Mouse (Mus musculus): ENCODE measurements at regions not wholly inside any gene's neighbourhood (a gene's known extent, or its start where the extent isn't known, plus 50 kb on each side); places are given as distances from the start of the nearest gene placed in this dataset.

DNA sequence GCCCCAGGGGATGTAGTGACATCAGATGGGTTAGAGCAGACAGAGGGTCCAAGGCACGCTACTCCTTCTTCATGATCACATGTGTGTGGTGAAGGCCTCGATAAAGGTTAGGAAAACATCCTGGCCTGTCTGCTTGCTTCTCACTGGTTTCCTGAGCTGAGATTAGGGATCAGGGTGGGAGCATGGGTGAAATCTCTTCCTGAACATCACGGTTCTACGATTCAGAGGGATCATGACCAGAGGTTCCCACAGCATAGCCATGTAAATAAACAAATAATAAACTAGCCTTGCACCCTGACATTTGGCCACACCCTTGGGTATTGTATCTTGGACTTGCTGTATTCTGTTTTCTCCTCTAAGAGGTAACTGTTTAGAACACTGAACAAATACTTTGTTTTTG lies 75.2 kb upstream of the Ednrb start:
- no peak overlapping the region for H3K27ac ChIP-seq (ENCODE audit: insufficient read depth, low read depth, low read length)
- no peaks in the 10 kb centered on the region for H3K27me3 ChIP-seq (ENCODE audit: control insufficient read depth, insufficient read depth, low read length)
- no peak for TF ChIP-seq CTCF (IDR thresholded peaks at IDR 0.05; ENCODE audit: extremely low read depth, insufficient read length, insufficient replicate concordance, low read depth, low read length)
- H3K4me1 ChIP-seq (ENCODE audit: control insufficient read depth, insufficient read depth, insufficient read length, low read length) = no peaks in the 10 kb centered on the region
- H3K36me3 ChIP-seq (ENCODE audit: control insufficient read depth, insufficient read depth, low read length) = no peaks in the 10 kb centered on the region
- H3K4me3 ChIP-seq (ENCODE audit: low read depth, low read length) = no peak overlapping the region
- 68% methylated on average over 4 of the region's 4 CpGs for WGBS

DNA sequence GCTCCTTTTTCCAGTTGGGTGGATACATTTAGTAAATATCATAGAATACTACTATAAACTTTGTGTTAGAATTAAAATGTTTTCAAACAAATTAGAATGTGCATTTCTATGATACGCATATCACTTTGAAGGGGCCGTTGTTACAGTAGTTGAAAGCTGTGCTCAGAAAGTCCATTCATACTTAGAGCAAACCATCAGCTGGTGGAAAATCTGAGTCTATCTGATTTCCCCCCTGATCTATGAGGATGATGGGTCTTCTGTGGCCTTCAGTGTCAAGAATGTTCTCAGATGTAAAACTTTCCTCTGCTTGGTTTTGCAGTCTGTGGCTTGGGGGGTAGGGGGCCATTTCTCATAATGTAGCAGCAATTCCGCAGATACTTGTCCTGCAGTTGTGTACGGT lies 69.3 kb upstream of the Ednrb start:
- no peaks in the 10 kb centered on the region for H3K27me3 ChIP-seq (ENCODE audit: control insufficient read depth, insufficient read depth, low read length)
- no peaks in the 10 kb centered on the region for H3K36me3 ChIP-seq (ENCODE audit: control insufficient read depth, insufficient read depth, low read length)
- no peak overlapping the region for H3K27ac ChIP-seq (ENCODE audit: insufficient read depth, low read depth, low read length)
- TF ChIP-seq POLR2A (IDR thresholded peaks at IDR 0.05; ENCODE audit: low read depth, low read length) (no peak), CTCF (IDR thresholded peaks at IDR 0.05; ENCODE audit: extremely low read depth, insufficient read length, insufficient replicate concordance, low read depth, low read length) (no peak)
- no peaks in the 10 kb centered on the region for H3K4me1 ChIP-seq (ENCODE audit: control insufficient read depth, insufficient read depth, insufficient read length, low read length)
- H3K4me3 ChIP-seq (ENCODE audit: low read depth, low read length) = no peak overlapping the region
- 91% methylated on average over 4 of the region's 4 CpGs for WGBS

DNA sequence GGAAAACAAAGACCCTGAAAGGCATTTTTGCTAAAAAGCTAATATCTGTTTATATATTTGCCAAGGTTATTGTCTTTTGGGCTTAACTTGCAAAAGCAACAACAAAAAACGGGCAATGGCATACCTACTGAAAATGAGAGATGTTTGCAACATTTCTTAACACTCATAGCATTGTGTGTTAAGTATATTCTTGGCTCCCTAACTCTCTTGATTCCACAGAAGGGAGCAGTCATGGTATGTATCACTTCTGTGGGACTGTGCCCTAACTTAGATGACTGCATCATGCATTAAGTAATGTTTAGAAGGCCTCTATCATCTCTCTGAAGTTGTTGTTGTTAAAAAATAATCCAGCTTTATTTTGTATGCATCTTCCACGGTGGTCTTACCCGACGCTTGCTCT lies 67.5 kb upstream of the Ednrb start:
- no peak overlapping the region for H3K4me3 ChIP-seq (ENCODE audit: low read depth, low read length)
- H3K27ac ChIP-seq (ENCODE audit: insufficient read depth, low read depth, low read length) = no peak overlapping the region
- no peaks in the 10 kb centered on the region for H3K27me3 ChIP-seq (ENCODE audit: control insufficient read depth, insufficient read depth, low read length)
- H3K4me1 ChIP-seq (ENCODE audit: control insufficient read depth, insufficient read depth, insufficient read length, low read length) = no peaks in the 10 kb centered on the region
- H3K36me3 ChIP-seq (ENCODE audit: control insufficient read depth, insufficient read depth, low read length) = no peaks in the 10 kb centered on the region
- 85% methylated on average over 4 of the region's 4 CpGs for WGBS
- TF ChIP-seq CTCF (IDR thresholded peaks at IDR 0.05; ENCODE audit: extremely low read depth, insufficient read length, insufficient replicate concordance, low read depth, low read length) = no peak
- no peak for TF ChIP-seq POLR2A (IDR thresholded peaks at IDR 0.05; ENCODE audit: low read depth, low read length)

DNA sequence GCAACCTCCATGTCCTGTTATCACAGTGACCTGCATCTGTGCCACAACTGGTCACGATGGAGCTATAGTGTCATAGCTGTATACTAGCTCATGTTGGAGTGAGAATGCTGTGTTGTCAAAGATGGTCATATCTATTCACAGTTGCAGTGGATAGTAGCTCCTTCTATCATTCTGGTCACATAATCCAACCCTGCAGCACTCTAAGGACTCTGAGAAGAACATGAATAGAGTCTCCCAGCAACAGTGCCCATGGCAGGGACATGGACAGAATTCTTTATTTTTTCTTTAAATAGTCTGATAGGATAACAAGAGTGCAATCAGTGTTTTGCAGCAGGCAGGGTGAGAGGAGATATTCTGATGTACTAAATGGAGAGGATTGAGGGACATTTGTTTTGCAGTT lies 67.1 kb upstream of the Ednrb start:
- WGBS = 96% methylated on average over 1 of the region's 1 CpGs
- no peaks in the 10 kb centered on the region for H3K4me1 ChIP-seq (ENCODE audit: control insufficient read depth, insufficient read depth, insufficient read length, low read length)
- TF ChIP-seq POLR2A (IDR thresholded peaks at IDR 0.05; ENCODE audit: low read depth, low read length) = no peak
- no peak for TF ChIP-seq CTCF (IDR thresholded peaks at IDR 0.05; ENCODE audit: extremely low read depth, insufficient read length, insufficient replicate concordance, low read depth, low read length)
- H3K27me3 ChIP-seq (ENCODE audit: control insufficient read depth, insufficient read depth, low read length) = no peaks in the 10 kb centered on the region
- H3K4me3 ChIP-seq (ENCODE audit: low read depth, low read length) = no peak overlapping the region
- H3K27ac ChIP-seq (ENCODE audit: insufficient read depth, low read depth, low read length) = no peak overlapping the region
- no peaks in the 10 kb centered on the region for H3K36me3 ChIP-seq (ENCODE audit: control insufficient read depth, insufficient read depth, low read length)

DNA sequence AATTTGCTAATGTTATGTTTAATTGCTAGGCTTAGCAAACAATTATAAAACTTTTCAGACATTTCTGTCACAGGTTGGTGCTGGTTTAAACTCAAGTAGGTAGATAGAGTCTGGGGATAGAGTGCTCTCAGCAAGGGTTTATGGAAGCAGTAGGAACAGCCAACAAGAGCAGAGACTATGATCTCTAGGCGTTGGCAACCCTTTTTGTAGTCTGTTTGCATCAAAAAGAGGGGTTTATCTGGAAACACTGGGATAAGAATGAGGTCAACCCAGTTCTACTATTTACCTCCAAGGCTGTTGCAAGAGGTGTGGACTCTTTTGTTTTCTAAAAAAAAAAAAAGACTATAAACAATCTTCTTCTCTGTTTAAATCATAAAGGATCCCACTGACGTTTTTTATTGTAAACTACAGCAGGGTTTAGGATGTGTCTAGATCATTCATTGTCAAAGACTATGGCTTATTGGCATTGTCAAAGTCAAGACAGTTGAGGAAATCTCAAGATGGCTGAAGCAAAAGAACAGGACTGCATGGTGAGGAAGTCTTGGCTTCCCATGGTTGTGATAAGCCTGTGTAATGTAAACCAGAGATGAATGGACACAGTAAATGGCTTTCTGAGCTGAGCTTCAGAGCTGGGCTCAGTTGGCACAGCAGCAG lies 62.3 kb upstream of the Ednrb start:
- Histone ChIP-seq H3K27me3 (ENCODE audit: control insufficient read depth, insufficient read depth, low read length) (no peaks in the 10 kb centered on the region), H3K4me1 (ENCODE audit: control insufficient read depth, insufficient read depth, insufficient read length, low read length) (no peaks in the 10 kb centered on the region), H3K27ac (ENCODE audit: insufficient read depth, low read depth, low read length) (no peak overlapping the region), H3K4me3 (ENCODE audit: low read depth, low read length) (no peak overlapping the region), H3K36me3 (ENCODE audit: control insufficient read depth, insufficient read depth, low read length) (no peaks in the 10 kb centered on the region)
- TF ChIP-seq CTCF (IDR thresholded peaks at IDR 0.05; ENCODE audit: extremely low read depth, insufficient read length, insufficient replicate concordance, low read depth, low read length) (no peak), POLR2A (IDR thresholded peaks at IDR 0.05; ENCODE audit: low read depth, low read length) (no peak)
- 28% methylated on average over 2 of the region's 2 CpGs for WGBS

DNA sequence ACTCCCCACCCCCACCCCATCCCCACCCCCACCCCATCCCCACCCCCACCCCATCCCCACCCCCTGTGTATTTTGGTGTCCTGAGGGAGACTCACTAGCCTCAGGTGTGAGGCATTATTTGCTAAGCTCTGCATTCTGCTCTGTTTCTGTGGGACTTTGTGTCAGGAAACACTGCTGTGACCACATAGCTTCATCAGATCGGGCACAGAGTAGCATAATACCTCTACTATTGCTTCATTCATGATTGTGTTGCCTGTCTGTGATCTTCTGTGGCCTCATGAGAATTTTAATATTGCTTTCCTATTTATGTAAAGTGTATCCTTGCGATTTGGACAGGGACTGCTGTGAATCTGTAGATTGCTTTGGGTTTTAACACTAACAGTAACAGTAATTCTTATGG lies 56.6 kb upstream of the Ednrb start:
- TF ChIP-seq CTCF (IDR thresholded peaks at IDR 0.05; ENCODE audit: extremely low read depth, insufficient read length, insufficient replicate concordance, low read depth, low read length) = no peak
- no peak for TF ChIP-seq POLR2A (IDR thresholded peaks at IDR 0.05; ENCODE audit: low read depth, low read length)
- Histone ChIP-seq H3K27ac (ENCODE audit: insufficient read depth, low read depth, low read length) (no peak overlapping the region), H3K27me3 (ENCODE audit: control insufficient read depth, insufficient read depth, low read length) (no peaks in the 10 kb centered on the region), H3K4me3 (ENCODE audit: low read depth, low read length) (no peak overlapping the region), H3K4me1 (ENCODE audit: control insufficient read depth, insufficient read depth, insufficient read length, low read length) (no peaks in the 10 kb centered on the region), H3K36me3 (ENCODE audit: control insufficient read depth, insufficient read depth, low read length) (no peaks in the 10 kb centered on the region)
- 85% methylated on average over 2 of the region's 2 CpGs for WGBS

DNA sequence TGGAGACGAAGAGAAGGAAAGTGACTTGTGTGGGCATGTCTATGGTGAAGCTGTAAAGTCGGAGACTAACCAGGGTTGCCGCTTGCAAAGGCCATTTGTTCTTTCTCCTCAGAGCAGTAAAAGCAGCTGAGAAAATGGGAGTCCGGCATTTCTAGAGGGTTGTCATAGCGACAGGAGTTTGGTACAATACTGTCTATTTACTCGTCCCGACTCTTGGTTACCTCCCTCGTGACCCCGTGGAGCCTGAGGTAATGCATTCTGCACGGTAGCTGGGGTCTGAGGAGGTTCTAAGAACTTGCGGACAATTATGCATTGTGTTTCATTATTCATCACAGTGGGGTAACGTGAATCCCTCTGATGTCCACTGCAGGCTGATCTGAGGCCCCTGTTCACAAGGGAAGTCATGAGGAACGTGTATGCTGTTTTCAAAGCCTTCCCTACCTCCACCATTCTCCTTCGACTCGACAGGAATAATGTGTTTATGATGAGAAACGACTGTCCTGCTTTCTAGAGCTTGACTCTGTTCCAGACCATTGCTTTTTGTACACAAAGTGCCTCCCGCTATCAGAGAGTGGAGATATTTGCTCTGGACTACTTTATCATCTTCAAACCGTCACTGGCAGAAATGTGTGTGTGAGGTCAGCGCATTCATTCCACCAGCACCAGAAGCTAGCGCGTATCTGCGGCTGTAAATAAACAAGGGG lies 55.1 kb upstream of the Ednrb start:
- no peak overlapping the region for H3K27ac ChIP-seq (ENCODE audit: insufficient read depth, low read depth, low read length)
- 11% methylated on average over 22 of the region's 22 CpGs for WGBS
- no peaks in the 10 kb centered on the region for H3K4me1 ChIP-seq (ENCODE audit: control insufficient read depth, insufficient read depth, insufficient read length, low read length)
- TF ChIP-seq CTCF (IDR thresholded peaks at IDR 0.05; ENCODE audit: extremely low read depth, insufficient read length, insufficient replicate concordance, low read depth, low read length) = no peak
- no peak for TF ChIP-seq POLR2A (IDR thresholded peaks at IDR 0.05; ENCODE audit: low read depth, low read length)
- H3K4me3 ChIP-seq (ENCODE audit: low read depth, low read length) = 0 out of 2 replicates have a peak overlapping the region, but pooled peaks have one; percentile 0
- H3K36me3 ChIP-seq (ENCODE audit: control insufficient read depth, insufficient read depth, low read length) = no peaks in the 10 kb centered on the region
- H3K27me3 ChIP-seq (ENCODE audit: control insufficient read depth, insufficient read depth, low read length) = no peaks in the 10 kb centered on the region
